Mouse (Mus musculus): ENCODE results near the gene Zfp382. TPM values are rescaled to one million over a fixed set of nuclear protein-coding genes. Genes with fewer than 3 reads are reported as not detected.
"Not testable (repeated sequence)": the region's sequence is repeated elsewhere in the genome, so short reads cannot be mapped to it uniquely, and the experiment has no call there.

Gene Zfp382
- polyA plus RNA-seq (2012; rRNA removed) = 0.20 and 1.2 TPM in 2 replicates

DNA sequence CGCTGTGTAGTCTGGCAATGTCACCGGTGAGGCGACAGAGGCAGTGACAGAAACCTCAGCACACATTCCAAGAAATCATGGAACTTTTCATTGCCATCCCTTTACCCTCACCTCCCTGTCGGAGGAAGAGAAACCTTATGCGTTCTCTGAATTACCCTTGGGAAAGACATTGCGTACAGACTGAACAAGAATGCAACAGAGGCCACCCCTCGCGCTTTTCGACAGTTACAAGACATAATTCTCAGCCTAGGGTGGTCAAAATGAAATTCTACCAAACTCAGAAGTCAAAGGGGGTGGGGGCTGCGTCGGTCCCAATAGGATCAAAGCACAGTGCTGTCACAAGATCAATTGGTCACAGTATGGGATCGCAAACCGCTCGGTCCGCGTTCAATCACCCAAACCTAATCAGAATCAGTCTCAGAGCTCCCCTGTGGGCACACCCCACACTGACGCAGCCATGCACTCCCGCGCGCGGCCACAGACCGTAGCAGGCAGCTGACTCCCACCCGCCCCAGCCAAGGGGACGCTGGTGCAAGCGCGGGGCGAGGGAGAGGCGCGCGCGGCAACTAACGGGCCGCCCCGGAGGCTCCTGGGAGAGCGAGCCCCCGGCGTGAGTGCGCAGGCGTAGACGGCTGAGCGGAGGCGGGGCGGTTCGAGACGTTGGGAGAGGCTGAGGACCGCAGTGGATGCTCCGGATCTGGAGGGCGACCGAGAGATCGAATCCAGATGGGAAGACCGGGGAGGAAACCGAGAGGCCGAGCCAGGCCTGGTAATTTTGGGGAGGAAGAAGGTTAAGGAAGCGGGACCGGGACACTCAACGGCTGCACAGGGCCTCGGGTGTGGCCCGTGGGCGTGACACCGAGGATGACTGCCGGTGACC is at the start of gene Zfp382:
Zfp382 (plus strand) TSS at position 635 of the 880 bp plus-strand sequence.
- DNase-seq (ENCODE audit: low read depth, low spot score) = peak; percentile 18
- WGBS = under 1% methylated on average over 61 of the region's 61 CpGs

DNA sequence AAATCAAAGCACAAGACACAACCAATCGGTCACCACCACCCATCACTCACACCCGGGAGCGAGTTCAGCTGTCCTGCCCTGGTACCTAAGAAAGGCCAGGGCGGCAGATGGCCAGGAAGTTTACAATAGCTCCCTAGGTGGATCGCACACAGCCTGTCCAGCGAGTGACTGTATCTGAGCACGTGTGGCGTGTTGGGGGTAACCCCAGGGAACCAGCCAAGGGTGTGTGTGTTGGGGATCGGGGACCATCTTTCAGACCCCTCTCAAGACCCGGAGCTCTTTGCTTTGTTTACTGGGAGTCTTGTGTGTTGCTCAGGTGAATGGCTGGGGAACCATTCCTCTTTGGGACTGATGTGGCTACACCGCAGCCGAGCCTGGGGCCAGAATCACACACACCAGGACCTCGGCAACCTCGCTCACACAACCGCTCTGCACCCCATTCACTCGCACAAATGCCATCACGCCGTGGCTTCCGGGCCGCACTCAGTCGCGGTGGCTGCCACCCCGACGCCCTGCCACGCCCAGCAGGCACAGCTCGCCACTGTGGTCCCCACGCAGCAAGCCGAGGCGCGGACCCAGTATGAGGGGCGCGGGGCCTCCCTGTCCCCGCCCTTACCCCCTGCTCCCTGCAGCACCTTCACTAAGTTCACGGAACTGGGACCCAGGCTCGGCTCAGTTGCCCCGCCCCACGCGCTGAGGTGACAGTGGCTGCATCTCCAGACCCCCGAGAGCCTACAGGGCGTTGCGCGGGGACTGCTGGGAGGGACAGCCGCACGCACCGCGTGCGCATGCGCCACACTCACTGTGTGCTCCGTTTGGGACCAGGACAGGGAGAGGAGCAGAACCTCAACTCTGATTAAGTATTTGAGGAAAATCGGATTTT is 49.4 kb upstream of the Zfp382 start, which contains the start of gene Zfp82:
Zfp82 (minus strand) TSS at position 755 of the 883 bp plus-strand sequence.
- under 1% methylated on average over 50 of the region's 50 CpGs for WGBS

DNA sequence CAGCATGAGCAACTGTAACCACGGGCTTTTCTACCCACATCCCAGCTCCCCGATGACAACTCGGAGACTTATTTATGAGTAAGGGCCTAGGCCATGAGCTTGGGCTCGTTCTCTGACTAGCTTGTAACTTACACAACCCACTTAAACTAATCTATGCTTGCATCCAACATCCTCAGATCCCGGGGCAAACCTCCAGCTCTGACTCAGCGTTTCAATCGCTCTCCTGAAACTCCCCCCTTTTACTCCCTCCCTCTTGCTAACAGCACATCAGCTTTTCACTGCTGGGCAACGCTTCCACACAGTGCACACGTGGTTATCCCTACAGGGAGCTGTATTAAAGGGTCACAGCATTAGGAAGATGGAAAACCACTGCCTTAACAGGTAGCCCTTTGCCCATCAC is 35.2 kb upstream of the Zfp382 start:
- WGBS = 32% methylated on average over 9 of the region's 9 CpGs
- no peak for DNase-seq (ENCODE audit: low read depth, low spot score)

More for the DNA sequence above, 49.4 kb upstream of the Zfp382 start, which contains the start of gene Zfp82:
- no peak for DNase-seq (ENCODE audit: low read depth, low spot score)

DNA sequence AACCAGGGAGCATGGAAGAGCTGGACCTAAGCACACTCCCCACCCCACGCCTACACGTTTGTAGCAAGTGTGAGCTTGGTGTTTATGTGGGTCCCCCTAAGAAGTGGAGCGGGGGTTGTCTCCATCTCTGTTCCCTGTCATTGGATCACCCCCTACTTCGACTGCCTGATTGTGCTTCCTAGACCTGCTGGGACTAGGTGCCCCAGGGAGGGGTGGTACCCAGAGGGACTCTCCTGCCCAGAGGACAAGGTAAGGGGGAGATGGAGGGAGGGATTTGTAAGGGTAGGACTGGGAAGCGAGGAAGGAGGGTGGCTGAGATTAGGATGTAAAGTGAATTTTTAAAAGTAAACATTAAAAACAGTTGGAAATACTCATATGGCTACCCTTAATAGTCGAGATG is 32.3 kb upstream of the Zfp382 start:
- DNase-seq (ENCODE audit: low read depth, low spot score) = no peak
- WGBS = 24% methylated on average over 6 of the region's 6 CpGs

DNA sequence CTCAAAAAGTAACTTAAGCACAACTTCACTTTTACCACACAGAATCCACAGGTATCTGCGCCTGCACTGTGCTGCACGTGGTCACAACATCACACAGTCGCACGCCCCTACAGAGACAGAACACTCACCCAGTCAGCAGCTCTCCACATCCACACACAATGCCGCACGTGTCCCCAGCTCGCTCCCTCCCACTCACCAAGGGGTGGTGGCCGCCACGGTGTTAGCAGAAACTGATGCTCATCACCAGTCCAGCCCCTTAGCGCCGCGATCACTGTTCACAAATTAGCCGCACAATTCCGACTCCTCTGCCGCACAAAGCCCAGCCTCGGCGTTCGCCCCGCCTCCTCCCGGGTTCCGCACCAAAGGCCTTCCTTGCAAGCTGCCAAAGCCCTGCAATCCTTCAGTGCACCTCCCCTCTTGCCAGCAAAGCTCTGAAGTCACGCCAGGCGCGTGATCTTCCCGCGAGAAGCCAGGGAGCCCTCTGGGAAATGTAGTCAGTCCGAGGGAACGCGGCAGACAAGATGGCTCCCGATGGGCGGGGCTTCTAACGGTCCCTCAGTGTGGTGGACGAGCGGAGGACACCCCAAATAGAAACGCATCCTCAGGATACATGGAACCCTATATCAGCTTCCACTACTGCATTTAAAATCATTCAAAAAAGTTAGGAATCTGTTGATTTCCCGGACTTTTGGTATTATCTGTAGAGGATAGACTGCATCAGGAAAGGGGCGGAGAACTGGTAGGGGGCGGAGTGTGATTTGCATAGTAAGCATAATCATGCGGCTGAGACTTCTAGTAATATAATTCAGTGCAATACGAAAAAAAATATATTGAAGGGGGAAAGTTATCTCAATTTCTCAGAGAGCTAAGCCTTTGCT is 31.4 kb upstream of the Zfp382 start, which contains the start of the genes Gm26920 and Zfp566:
Gm26920 (minus strand) TSS at position 319 of the 878 bp plus-strand sequence.
Zfp566 (minus strand) TSS at position 436 of the 878 bp plus-strand sequence.
- peak; percentile 94 for DNase-seq (ENCODE audit: low read depth, low spot score)
- WGBS = under 1% methylated on average over 40 of the region's 40 CpGs

DNA sequence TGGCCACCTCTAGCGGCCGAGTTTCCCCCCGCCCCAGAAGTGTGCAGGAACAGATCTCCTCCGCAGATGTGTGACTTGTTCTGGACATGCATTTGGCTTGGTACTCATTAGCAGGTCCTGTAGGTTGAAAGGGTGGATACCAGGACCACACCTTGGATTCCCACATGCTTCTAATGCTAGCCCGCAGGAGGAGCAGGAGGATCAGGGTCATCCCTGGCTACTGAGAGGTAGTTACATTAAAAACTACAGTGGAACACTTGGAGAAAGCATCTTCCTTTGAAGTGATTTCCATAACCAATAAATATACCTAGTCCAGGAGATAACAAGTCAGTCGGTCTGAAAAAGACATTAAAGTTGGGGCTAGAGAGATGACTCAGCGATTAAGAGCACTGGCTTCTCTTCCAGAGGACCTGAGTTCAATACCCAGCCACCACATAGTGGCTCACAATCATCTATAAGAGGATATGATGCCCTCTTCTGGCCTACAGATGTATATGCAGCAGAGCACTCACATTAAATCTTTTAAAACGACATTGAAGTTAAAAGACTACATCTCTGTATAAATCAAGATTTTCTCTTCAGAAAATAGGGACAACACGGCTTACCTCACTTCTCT is 30.7 kb upstream of the Zfp382 start:
- WGBS = 3% methylated on average over 9 of the region's 9 CpGs
- DNase-seq (ENCODE audit: low read depth, low spot score) = no peak

DNA sequence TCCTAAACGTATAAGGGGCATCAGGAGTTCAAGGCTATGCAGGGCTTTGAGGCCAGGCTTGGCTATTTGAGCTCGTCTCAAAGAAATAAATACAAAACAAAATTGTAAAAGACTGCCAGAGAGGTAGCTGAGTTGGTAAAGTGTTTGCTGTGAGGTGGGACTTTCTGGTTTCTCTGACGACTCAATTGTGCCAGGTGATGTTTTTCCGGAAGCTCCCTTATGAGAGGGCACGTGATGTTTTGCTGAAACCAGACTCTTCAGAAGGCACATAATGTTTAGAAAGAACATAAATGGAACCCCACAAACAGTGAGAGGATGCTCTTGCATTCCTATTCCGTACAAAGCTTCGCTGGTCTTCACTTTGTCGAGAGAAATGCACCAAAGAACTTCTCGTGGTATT is 29.1 kb upstream of the Zfp382 start:
- 81% methylated on average over 9 of the region's 9 CpGs for WGBS
- no peak for DNase-seq (ENCODE audit: low read depth, low spot score)

DNA sequence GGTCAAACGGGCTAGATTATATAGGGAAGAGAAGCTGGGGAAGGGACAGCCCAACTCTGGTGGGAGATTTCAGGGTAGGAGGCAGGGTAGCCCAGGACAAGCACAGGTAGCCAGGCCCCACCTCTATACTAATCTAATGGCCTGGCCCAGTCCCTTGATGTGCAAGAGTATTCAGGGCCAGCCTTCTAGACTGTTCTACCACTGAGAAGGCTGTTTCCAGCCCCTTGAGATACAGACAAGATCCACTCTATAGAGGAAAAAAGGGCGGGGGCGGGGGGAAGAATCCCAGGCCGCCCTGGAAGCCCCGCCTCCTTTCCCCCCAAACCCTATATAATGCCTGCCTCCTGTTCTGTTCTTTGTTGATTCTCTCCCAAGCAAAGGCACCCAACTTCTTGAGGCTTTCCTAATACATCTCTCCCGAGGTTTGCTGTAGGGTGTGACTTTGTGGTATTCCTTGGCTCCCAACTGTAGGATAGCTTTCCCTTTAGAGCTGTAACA is 27.8 kb upstream of the Zfp382 start:
- 73% methylated on average over 6 of the region's 6 CpGs for WGBS
- no peak for DNase-seq (ENCODE audit: low read depth, low spot score)

DNA sequence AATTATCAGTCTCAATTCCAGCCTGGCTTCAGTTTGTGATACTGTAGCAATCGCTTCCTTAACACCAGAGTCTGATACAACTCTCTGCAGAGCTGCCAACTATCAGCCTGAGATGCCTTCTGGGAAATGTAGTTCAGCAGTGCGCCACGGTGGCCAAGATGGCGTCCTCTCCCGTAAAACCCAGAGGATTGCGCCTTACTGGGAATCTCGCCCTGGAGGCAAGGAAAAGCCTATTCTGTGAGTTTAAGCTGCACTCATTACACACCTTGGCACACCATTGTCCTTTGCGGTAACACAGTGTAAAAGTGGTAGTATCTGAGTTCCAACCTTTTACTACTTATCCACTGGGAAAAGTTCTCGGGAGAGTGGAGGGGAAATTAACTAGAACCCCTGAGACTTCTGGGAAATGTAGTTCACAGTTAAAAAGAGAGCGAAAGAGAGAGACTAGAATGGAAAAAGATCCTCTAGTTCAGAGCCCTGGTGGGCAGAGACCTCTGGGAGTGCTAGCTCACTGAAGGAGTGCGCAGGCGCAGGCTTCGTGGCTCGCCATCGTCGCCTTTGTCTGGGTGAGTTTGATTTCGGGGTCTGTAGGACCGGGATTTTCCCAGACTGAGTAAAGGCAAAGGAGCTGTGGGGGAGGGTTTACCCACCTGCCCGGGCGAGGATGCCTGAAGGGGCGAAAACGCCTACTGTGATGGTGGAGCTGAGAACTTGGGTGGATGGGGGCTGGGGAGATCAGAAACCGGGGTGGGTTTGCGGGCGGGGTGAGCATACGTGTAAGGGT is 26.9 kb upstream of the Zfp382 start, which contains the start of gene Zfp260:
Zfp260 (plus strand) TSS at position 132 of the 784 bp plus-strand sequence.
- whole genome bisulfite sequencing = under 1% methylated on average over 26 of the region's 26 CpGs

DNA sequence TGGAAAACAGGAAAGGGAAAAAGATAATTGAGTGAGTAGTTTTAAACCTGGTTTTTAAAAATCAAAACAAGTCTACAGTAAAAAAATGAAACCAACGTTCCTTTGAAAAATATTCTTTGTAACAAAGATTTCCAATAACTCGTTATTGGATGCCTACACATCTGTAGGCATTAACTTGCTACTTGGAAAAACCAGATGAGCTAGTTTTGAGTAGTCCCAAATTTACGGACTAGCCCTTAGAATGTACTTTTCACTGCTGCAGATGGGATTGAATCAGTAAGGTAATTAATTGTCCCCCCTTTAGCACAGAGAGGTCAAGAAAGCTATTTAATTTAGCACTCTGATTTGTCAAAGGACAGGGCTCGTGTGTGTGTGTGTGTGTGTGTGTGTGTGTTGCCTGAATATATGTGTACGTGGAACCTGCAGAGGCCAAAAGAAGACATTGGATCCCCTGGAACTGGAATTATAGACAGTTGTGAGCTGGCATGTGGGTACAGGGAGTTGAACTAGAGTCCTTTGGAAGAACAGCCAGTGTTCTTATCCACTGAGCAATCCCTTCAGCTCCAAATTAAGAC is 26.1 kb upstream of the Zfp382 start:
- whole genome bisulfite sequencing = 3% methylated on average over 5 of the region's 5 CpGs

More for the DNA sequence above, 26.9 kb upstream of the Zfp382 start, which contains the start of gene Zfp260:
- peak; percentile 88 for DNase-seq (ENCODE audit: low read depth, low spot score)

DNA sequence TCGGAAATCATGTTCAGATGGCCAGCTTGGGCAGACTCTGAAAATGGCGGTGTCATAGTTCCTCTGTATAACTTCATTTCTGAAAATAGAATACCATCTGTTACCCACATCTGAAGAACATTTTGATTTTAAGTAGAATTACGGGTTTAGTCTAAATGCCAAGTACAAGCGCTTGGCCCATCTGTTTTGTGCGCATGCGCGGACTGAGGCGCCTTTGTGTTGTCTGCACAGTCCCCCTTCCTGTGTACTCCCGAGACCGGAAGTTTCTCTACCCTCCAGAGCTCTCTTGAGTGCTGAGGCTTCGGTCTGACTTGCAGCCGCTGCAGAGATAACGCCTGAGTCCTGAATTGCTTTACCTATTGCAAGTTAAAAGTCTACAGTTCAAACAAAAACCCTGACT is 22.4 kb upstream of the Zfp382 start:
- no peak for DNase-seq (ENCODE audit: low read depth, low spot score)
- 90% methylated on average over 13 of the region's 13 CpGs for WGBS

More for the DNA sequence above, 26.1 kb upstream of the Zfp382 start:
- no peak for DNase-seq (ENCODE audit: low read depth, low spot score)

DNA sequence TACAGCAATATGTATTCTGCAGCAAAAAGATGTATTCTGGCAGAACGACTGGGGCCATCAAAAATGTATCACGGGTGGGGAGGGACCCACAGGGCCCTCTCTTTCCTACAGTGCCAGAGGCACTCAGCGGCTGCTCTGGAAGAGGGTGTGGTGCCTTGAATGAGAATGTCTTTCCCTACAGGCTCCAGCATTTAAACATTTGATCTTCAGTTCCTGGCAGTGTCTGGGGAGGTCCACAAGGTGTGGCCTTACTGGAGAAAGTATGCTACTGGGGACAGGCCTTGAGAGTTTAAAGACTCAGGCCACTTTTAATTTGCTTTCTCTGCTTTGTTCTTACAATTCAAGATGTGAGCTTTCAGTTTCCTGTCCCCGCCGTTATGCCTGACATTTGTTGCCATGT is 5.7 kb upstream of the Zfp382 start:
- 95% methylated on average over 5 of the region's 5 CpGs for WGBS
- DNase-seq (ENCODE audit: low read depth, low spot score) = no peak

DNA sequence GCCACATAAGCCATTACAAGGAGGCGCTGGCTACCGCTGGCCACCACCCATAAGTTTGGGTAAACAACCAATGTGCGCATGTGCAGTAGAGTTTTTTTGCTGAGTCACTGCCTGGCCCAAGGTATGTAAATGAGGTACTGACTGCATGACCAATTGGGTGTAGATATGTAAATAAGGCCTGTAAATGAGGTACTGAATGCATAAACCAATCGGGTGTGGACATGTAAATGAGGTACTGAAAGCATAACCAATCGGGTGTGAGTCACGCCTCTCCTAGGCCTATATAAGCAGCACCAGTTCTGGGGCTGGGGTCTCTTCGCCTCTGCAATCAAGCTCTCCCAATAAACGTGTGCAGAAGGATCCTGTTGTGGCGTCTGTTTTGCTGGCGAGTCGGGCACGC is 3.8 kb upstream of the Zfp382 start:
- not testable (repeated sequence) for DNase-seq (ENCODE audit: low read depth, low spot score)
- 95% methylated on average over 12 of the region's 12 CpGs for WGBS

DNA sequence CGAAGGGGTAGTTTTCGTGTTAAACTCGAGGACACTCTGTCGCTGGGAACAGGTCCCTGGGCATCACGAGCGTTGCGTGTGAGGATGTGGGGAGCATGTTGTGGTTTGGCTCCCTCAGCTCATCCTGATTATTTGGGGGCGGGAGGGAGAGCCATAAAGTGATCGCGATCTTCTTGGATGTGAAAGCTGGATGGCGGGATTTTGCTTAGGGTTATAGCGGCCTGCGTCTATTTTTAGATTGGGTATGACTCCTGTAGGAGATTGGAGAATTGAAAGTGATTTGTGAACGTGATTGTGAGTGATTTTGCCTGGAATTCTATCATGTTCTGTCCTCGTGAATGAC is 417 bp downstream of the Zfp382 start:
- no peak for DNase-seq (ENCODE audit: low read depth, low spot score)
- WGBS = 2% methylated on average over 15 of the region's 15 CpGs

DNA sequence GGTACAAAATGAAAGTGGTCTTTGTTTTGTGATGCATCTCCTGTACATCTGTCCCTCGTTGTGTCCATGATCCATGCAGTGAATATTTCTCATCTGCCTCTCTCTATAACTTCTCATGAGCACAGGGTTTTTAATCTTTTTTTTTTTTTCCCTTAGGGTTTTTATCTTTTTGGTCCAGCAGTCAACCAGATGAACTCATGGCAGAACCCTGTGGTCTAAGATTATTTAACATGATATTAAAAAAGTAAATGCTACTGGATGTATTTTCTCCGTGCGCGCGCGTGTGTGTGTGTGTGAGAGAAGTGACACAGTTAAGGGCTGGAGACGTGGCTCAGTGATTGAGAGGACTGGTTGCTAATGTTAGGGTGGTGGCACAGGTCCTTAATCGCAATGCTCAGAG is 8.2 kb downstream of the Zfp382 start:
- whole genome bisulfite sequencing = 93% methylated on average over 8 of the region's 8 CpGs
- DNase-seq (ENCODE audit: low read depth, low spot score) = no peak

DNA sequence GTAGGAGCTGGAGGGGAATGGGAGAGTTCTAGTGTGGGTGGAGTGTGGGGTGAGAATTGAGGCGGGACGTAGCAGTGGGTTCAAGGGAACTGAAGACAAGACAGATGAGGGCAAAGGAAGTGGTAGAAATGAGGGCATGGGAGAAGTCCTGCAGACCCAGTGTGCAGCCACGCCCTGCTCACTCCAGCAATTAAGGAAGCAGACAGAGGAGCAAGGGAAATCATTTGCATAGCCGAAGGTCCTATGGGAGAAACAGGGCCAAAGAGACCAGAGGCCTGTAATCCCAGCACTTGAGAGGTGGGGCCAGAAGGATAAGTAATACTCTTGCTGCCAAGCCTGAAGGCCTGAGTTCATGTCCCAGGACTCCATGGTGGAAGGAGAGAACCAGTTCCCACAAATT is 10.7 kb downstream of the Zfp382 start:
- WGBS = 88% methylated on average over 4 of the region's 4 CpGs

DNA sequence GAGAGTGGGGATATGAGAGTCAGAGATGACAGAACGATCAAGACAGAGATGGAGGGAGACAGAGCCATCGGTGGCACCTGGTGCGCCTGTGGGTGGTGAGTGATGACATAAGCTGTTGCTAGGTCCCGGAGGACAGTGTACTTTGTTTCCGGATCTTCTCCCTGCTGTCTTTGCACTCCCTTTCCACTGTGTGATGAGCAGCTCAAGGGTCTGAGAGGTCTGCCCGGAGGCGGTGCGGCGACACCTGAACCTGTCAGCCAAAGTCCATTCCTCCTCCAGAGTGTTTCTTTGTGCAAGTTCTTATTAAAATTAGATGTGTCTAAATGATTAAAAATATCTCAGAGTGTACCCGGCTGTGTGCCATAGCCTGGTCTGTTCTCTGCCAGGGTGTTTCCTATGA is 15.1 kb downstream of the Zfp382 start:
- 93% methylated on average over 10 of the region's 10 CpGs for WGBS
- no peak for DNase-seq (ENCODE audit: low read depth, low spot score)

More for the DNA sequence above, 10.7 kb downstream of the Zfp382 start:
- DNase-seq (ENCODE audit: low read depth, low spot score) = no peak

Data from large intestine, adult 2 months (tissue).